Mouse (Mus musculus) macrophage (primary cell): ENCODE measurements around the gene Mzt1. TPM values are rescaled to one million over a fixed set of nuclear protein-coding genes. Genes with fewer than 3 reads are reported as not detected.
"Not testable (repeated sequence)": the region's sequence is repeated elsewhere in the genome, so short reads cannot be mapped to it uniquely, and the experiment has no call there.

Experiments used
- H3K27ac ChIP-seq: fragments of 350-480 bp; formaldehyde crosslinking; 2 replicates; pipeline ENCODE4 v1.9.0; 2021
- H3K36me3 ChIP-seq: fragments of 350-480 bp; formaldehyde crosslinking; 2 replicates; pipeline ENCODE4 v1.9.0; 2021; ENCODE audit errors: inconsistent target
- H3K4me3 ChIP-seq: fragments of 350-480 bp; formaldehyde crosslinking; 2 replicates; pipeline ENCODE4 v1.9.0; 2021; ENCODE audit errors: inconsistent target
- H3K79me2 ChIP-seq: fragments of 350-480 bp; formaldehyde crosslinking; 2 replicates; pipeline ENCODE4 v1.9.0; 2021; ENCODE audit errors: inconsistent target
- whole genome bisulfite sequencing: methylation state at CpG from one replicate; pipeline ENCODE4 v1.1.7; 2026; ENCODE audit warnings: inconsistent platforms; ENCODE audit not compliant: missing documents; 5-methylcytosine and 5-hydroxymethylcytosine counted together
- polyA plus RNA-seq: library from polyadenylated mRNA; stranded (reverse); fragments of 250-400 nt; gene quantifications from 3 replicates; pipeline ENCODE4 v1.2.4, GENCODE M21; 2018; ENCODE audit warnings: inconsistent platforms
- total RNA-seq, 78 experiments: library from RNA; depleted of rRNA; stranded (reverse); fragments of 250-400 nt; gene quantifications; 1 replicate in 9 of 78; 2 replicates in 24 of 78; 3 replicates in 43 of 78; 4 replicates in 2 of 78; pipeline ENCODE4 v1.2.4; 2018; ENCODE audit warnings: inconsistent platforms in 56 of 78

Gene Mzt1
- 10 to 100 TPM in 21 of 26 experiments, 1 to 10 TPM in 5; 6.4 to 35.1 (median 20.4) TPM for total RNA-seq (2018; cell fraction: chromatin; rRNA removed)
- 10 to 100 TPM; 14.4 to 28.2 (median 22.4) TPM for total RNA-seq (2018; cell fraction: cytosol; rRNA removed)
- total RNA-seq (2018; cell fraction: nucleus; rRNA removed): 10 to 100 TPM in 25 of 26 experiments, 1 to 10 TPM in 1; 8.6 to 53.0 (median 28.7) TPM
- 23.1 to 32.3 TPM (median 29.1 TPM) in 3 replicates for polyA plus RNA-seq

DNA sequence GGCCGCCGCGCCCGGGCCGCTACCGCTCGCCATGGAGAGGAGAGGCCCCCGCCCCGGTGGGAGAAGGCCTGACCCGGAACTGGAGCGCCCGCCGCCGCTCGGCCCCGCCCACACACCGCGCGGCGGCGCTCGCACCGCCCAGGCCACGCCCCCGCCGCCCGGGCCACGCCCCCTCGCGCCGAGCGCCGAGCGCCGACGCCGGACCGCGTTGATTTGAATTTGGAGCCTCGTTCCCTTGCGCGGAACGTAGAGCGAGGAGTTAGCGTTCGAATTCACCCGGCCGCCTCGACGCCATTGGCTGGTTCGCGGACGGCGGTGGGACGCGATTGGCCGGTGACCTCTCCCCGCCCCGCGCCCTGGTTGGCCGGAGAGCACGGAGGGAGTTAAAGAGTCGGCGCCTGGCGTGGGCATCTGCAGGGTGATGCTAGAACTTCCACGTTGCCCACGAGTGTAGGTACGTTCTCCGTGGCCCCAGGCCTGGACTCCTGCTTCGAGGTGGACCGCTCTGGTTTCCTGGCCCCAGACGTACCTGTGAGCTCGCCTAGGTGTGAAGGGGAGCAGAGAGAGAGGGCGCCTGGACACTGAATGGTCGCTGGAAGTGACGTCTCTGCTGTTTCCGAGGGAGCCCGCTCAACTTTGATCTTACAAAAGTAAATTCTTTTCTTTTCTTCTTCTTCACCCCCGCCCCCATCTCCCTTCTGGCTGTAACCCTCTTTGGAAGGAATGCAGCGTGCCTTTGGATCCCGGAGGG lies at the start of gene Mzt1, which contains the start of gene Bora:
Mzt1 (minus strand) TSS at position 104 of the 751 bp plus-strand sequence.
Bora (plus strand) TSS at position 192 of the 751 bp plus-strand sequence.
- H3K79me2 ChIP-seq: peaks cover 65% of the 10 kb centered on the region
- WGBS: under 1% methylated on average over 76 of the region's 81 CpGs
- no peaks in the 10 kb centered on the region for H3K36me3 ChIP-seq
- peak within 1 kb of the TSS; percentile 66 for H3K27ac ChIP-seq
- peak within 1 kb of the TSS; percentile 88 for H3K4me3 ChIP-seq

DNA sequence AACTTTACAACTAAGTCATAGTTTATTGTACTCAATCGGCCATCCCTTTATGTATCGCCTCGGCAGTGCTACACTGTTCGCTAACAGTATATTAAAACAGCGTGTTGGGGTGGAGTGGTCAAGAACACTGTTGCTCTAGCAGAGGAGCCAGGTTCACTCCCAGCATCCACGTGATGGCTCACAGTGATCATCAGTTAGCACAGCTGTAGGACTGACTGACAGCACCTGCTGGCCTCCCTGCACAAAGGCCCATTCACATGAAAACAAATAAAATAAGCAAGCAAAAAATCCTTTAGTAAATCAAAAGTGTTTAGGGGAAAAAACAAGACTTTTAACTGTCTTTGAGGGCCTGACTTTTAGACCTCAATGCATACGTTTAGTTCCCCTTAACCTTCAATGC lies 43.0 kb upstream of the Mzt1 start:
- no peaks in the 10 kb centered on the region for H3K79me2 ChIP-seq
- no peak overlapping the region for H3K27ac ChIP-seq
- H3K4me3 ChIP-seq: no peak overlapping the region
- WGBS: 97% methylated on average over 7 of the region's 7 CpGs
- peaks cover 33% of the 10 kb centered on the region for H3K36me3 ChIP-seq

DNA sequence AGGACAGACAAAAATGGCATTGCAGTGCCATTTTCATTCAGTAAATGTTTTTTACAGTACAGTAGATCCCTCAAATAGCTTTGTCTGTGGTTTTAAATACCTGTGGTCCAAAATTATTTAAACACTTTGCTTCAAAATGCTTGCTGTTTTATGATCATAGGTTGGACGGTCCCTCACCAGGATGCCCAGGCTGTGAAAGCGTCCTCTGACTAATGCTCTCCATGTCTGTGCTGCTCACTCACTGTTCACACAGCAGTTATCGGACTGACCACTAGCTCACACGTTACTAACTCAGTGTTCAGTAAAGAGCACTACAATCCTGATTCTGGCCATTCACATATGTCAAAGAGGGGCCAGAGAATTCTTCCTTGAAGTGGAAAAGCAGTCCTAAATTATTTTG lies 25.2 kb upstream of the Mzt1 start:
- H3K4me3 ChIP-seq: no peak overlapping the region
- H3K36me3 ChIP-seq: no peaks in the 10 kb centered on the region; the same call in 1 of the 2 replicates
- H3K79me2 ChIP-seq: no peaks in the 10 kb centered on the region
- WGBS: 98% methylated on average over 4 of the region's 4 CpGs
- no peak overlapping the region for H3K27ac ChIP-seq

DNA sequence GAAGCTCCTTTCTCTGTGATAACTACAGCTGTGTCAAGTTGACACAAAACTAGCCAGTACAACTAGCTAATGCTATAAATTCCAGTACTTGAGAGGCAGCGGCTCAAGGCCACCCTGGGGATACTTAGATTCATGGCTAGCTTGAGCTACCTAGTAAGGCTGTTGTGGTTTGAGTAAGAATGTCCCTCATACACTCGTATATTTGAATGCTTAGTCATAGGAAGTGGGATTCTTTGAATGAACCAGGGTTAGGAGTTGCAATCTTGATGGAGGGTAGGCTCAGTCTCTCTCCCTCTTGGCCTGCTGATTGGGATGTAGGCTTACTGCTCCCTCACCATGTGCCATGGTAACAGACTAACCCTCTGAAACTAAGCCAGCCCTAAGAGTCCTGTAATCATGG lies 17.2 kb upstream of the Mzt1 start:
- Histone ChIP-seq H3K79me2 (no peaks in the 10 kb centered on the region), H3K4me3 (no peak overlapping the region), H3K36me3 (no peaks in the 10 kb centered on the region; the same call in 1 of the 2 replicates), H3K27ac (no peak overlapping the region)
- 69% methylated on average over 2 of the region's 2 CpGs for WGBS

DNA sequence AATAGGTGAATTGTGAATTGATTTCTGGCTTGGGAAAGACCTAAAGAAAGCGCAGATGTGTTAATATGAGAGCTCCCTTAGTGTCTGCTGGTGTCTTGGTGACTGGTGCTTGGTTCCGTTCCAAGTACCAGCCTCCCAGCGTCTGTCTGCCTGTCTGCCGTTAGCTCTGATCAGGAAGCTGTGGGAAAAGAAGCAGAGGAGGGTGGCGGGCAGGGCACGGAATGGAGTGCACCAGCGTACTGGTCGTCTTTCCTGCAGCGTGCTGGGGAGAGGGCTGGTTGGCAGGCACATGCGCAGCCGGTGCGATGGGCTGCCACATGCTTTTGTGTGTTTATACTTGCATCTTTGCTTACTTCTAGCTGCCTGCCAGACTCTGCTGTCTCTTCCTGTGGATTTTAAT lies 14.7 kb upstream of the Mzt1 start:
- WGBS: 83% methylated on average over 12 of the region's 12 CpGs
- Histone ChIP-seq H3K36me3 (no peaks in the 10 kb centered on the region), H3K4me3 (no peak overlapping the region), H3K27ac (no peak overlapping the region), H3K79me2 (no peaks in the 10 kb centered on the region)

- Histone ChIP-seq H3K4me3 (no peak overlapping the region), H3K27ac (no peak overlapping the region), H3K79me2 (no peaks in the 10 kb centered on the region), H3K36me3 (no peaks in the 10 kb centered on the region)
- WGBS: 93% methylated on average over 7 of the region's 7 CpGs
These were observed 13.1 kb upstream of the Mzt1 start for GRCm38 (mm10) chr14:99058959-99059586.

- peaks cover 59% of the 10 kb centered on the region for H3K79me2 ChIP-seq
- H3K27ac ChIP-seq: peak overlapping the region; percentile 66
- H3K36me3 ChIP-seq: no peaks in the 10 kb centered on the region
- peak overlapping the region; percentile 88 for H3K4me3 ChIP-seq
- 0% methylated on average over 15 of the region's 15 CpGs for WGBS
These were observed 848 bp upstream of the Mzt1 start for GRCm38 (mm10) chr14:99046782-99047181.

- H3K4me3 ChIP-seq: peak overlapping the region; percentile 75
- peak overlapping the region; percentile 31; the same call in 1 of the 2 replicates for H3K27ac ChIP-seq
- H3K79me2 ChIP-seq: peaks cover 70% of the 10 kb centered on the region
- 1% methylated on average over 70 of the region's 70 CpGs for WGBS
- H3K36me3 ChIP-seq: no peaks in the 10 kb centered on the region
These were observed 430 bp downstream of the Mzt1 start for GRCm38 (mm10) chr14:99045378-99046030.

GRCm38 (mm10) chr14:99044718-99045117 lies 1.2 kb downstream of the Mzt1 start:
- Histone ChIP-seq H3K79me2 (peaks cover 70% of the 10 kb centered on the region), H3K27ac (no peak overlapping the region), H3K36me3 (no peaks in the 10 kb centered on the region), H3K4me3 (peak overlapping the region; percentile 75)
- 2% methylated on average over 4 of the region's 5 CpGs for WGBS

DNA sequence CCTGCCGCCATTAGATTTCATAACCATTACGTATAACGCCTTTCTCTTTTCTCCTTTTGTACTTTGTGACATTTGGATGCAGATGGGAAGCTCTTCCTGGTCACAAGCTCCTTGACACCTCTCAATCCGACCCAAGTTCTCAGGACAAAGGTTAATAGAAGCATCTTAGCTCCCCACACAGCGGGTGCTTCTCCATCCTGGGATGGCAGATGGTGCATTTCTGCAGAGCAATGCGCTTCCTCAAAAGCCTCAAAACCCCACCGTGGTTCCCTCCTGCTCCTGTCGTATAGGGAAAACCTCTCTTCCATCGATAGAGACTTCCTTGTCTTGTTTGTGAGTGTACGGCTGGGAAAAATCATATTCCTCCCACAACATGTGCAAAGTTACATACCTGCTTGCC lies 1.8 kb downstream of the Mzt1 start:
- Histone ChIP-seq H3K27ac (no peak overlapping the region), H3K4me3 (peak overlapping the region; percentile 75; the same call in 1 of the 2 replicates), H3K79me2 (peaks cover 70% of the 10 kb centered on the region), H3K36me3 (no peaks in the 10 kb centered on the region)
- 8% methylated on average over 7 of the region's 10 CpGs for WGBS

DNA sequence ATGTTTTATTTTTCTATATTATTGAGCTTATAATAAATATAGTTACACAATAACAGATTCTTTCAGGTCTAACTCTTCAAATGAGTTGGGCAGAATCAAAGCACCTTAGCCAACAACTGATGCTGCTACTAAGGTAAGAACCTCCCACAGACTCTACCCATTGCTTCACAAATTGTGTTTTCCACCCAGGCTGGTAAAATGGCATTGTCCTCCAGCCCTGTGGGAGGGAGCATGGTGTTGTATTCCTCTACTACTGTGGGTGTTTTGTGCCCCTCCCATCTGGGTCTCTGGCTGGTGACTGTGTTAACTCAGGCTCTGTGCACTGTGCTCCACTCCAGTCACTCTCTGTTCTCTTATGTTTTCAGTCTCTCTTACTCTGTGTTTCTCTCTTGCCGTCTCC lies 2.4 kb downstream of the Mzt1 start:
- WGBS: 100% methylated on average over 1 of the region's 1 CpGs

GRCm38 (mm10) chr14:99041416-99041815 lies 4.5 kb downstream of the Mzt1 start:
- H3K27ac ChIP-seq: no peak overlapping the region
- 23% methylated on average over 4 of the region's 4 CpGs for WGBS
- no peak overlapping the region for H3K4me3 ChIP-seq
- peaks cover 91% of the 10 kb centered on the region for H3K79me2 ChIP-seq
- 0 out of 2 replicates have a peak, but pooled peaks cover 6% of the 10 kb centered on the region for H3K36me3 ChIP-seq

More for the DNA sequence above, 2.4 kb downstream of the Mzt1 start:
- Histone ChIP-seq H3K27ac (no peak overlapping the region), H3K79me2 (peaks cover 70% of the 10 kb centered on the region), H3K4me3 (no peak overlapping the region), H3K36me3 (0 out of 2 replicates have a peak, but pooled peaks cover 5% of the 10 kb centered on the region)

DNA sequence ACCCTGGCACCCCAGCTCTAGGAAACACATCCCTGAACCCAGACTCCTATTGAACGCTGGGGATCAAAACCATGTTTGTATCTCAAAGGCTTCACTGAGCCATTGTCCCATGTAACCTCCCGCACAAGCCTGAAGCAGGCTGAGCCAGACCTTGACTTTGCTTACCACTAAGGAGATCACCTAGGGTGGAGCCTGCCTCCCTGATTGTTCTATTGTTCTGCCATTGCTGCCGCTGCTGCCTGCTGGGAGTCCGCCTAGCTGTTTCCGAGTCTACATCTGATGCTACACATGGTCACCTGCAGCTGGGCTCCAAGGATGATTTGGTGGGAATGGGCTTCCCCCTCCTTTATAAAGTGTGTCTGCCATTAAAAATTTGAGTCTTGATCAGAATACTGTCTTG lies 6.6 kb downstream of the Mzt1 start:
- not testable (repeated sequence) for H3K36me3 ChIP-seq, H3K27ac ChIP-seq, H3K4me3 ChIP-seq
- H3K79me2 ChIP-seq: peaks cover 83% of the 10 kb centered on the region
- WGBS: 98% methylated on average over 5 of the region's 5 CpGs

- WGBS: 93% methylated on average over 2 of the region's 2 CpGs
- Histone ChIP-seq H3K27ac (no peak overlapping the region), H3K79me2 (peaks cover 67% of the 10 kb centered on the region), H3K36me3 (peaks cover 15% of the 10 kb centered on the region; the same call in 1 of the 2 replicates), H3K4me3 (no peak overlapping the region)
These were observed 8.2 kb downstream of the Mzt1 start for GRCm38 (mm10) chr14:99037703-99038102.
